23 mouse cellular contexts compared by ENCODE assay signal in genomic region chr5:149414369-149415167, GRCm38 (mm10). TPM values are rescaled to one million over a fixed set of nuclear protein-coding genes. Genes with fewer than 3 reads are reported as not detected.
DNase-seq lines count a peak whose midpoint lies in the region; ATAC-seq and TF ChIP-seq lines count a peak whose summit lies in the region.
"Had no signal": no experiment of that assay in that cellular context is flagged by ENCODE, and none has a peak within 500 bp of the region (broad histone marks: within the 10 kb centered on the region; RNA-seq: fewer than 3 reads in every experiment).

No protein-coding gene starts in this region.

- no peaks in the 10 kb centered on the region for H3K9me3 ChIP-seq in hindbrain, postnatal 0 days (ENCODE audit: low read length)
- no peaks in the 10 kb centered on the region for H3K9me3 ChIP-seq in hindbrain, embryonic 13.5 days
- H3K9me3 ChIP-seq: forebrain, embryonic 12.5 days; hindbrain, embryonic 12.5 days; neural tube, embryonic 13.5 days had no signal

- H3K36me3 ChIP-seq in hindbrain, postnatal 0 days (ENCODE audit: insufficient read depth, low read length) = no peaks in the 10 kb centered on the region
- no peaks in the 10 kb centered on the region for H3K36me3 ChIP-seq in hindbrain, embryonic 13.5 days
- H3K36me3 ChIP-seq: forebrain, embryonic 12.5 days; hindbrain, embryonic 12.5 days; neural tube, embryonic 13.5 days had no signal

- H3K27me3 ChIP-seq in hindbrain, postnatal 0 days (ENCODE audit: insufficient read depth, low read length) = no peaks in the 10 kb centered on the region
- H3K27me3 ChIP-seq in hindbrain, embryonic 13.5 days = peaks cover 17% of the 10 kb centered on the region

- H3K9ac ChIP-seq in hindbrain, postnatal 0 days (replicated peaks; ENCODE audit: low read length) = no peak overlapping the region
- H3K9ac ChIP-seq in hindbrain, embryonic 13.5 days = no peak overlapping the region
- H3K9ac ChIP-seq: forebrain, embryonic 12.5 days; hindbrain, embryonic 12.5 days; neural tube, embryonic 13.5 days had no signal

- peaks cover 15% of the 10 kb centered on the region for H3K4me1 ChIP-seq in hindbrain, postnatal 0 days (ENCODE audit: insufficient read depth, low read length)
- H3K4me1 ChIP-seq in hindbrain, embryonic 13.5 days (replicated peaks) = peaks cover 17% of the 10 kb centered on the region

- H3K27ac ChIP-seq in hindbrain, postnatal 0 days = no peak overlapping the region
- no peak overlapping the region for H3K27ac ChIP-seq in hindbrain, embryonic 13.5 days
- H3K27ac ChIP-seq: forebrain, embryonic 12.5 days; hindbrain, embryonic 12.5 days; neural tube, embryonic 13.5 days had no signal

- H3K4me3 ChIP-seq in hindbrain, postnatal 0 days (ENCODE audit: low read length) = no peak overlapping the region
- no peak overlapping the region for H3K4me3 ChIP-seq in hindbrain, embryonic 13.5 days
- H3K4me3 ChIP-seq: forebrain, embryonic 12.5 days; hindbrain, embryonic 12.5 days; myocyte; neural tube, embryonic 13.5 days had no signal

- TF ChIP-seq CTCF in hindbrain, postnatal 0 days (IDR thresholded peaks at IDR 0.05; ENCODE audit: low read depth) = no peak

- no peak for ATAC-seq in hindbrain, postnatal 0 days
- ATAC-seq in hindbrain, embryonic 13.5 days (ENCODE audit: low FRiP score) = no peak
- ATAC-seq: midbrain, embryonic 16.5 days had no signal

- peak overlapping the region; percentile 56 for H3K4me2 ChIP-seq in hindbrain, postnatal 0 days (ENCODE audit: low read depth, low read length)
- H3K4me2 ChIP-seq in hindbrain, embryonic 13.5 days = no peak overlapping the region
- H3K4me2 ChIP-seq: forebrain, embryonic 12.5 days; heart, embryonic 11.5 days; hindbrain, embryonic 12.5 days; neural tube, embryonic 13.5 days had no signal

- DNase-seq in hindbrain, postnatal 0 days (ENCODE audit: low spot score) = no peak
- peak; percentile 28 for DNase-seq in 416B (ENCODE audit: low read depth)
- peak; percentile 23 for DNase-seq in NIH3T3 (ENCODE audit: low read depth)
- peak; percentile 35 for DNase-seq in skeletal muscle tissue, adult 2 months (ENCODE audit: low read depth, low spot score)
- DNase-seq in adrenal gland, postnatal 36 days = no peak
- no peak for DNase-seq in frontal cortex, adult 2 months (ENCODE audit: extremely low spot score in 1 of 2, low spot score in 1 of 2)
- no peak for DNase-seq in heart, postnatal 4 days
- DNase-seq: cerebellum, adult 11-12 months; kidney, adult 9 months; kidney, postnatal 14 days had no signal

- 84% methylated on average over 9 of the region's 9 CpGs for WGBS in hindbrain, postnatal 0 days
- 86% methylated on average over 9 of the region's 9 CpGs for WGBS in hindbrain, embryonic 13.5 days

RNA-seq across cellular contexts. Expression of gene Medag, which starts 3.0 kb away (rescaled TPM):
- total RNA-seq in hindbrain, postnatal 0 days (2014; rRNA removed) = 9.3 and 11.3 TPM in 2 replicates
- polyA plus RNA-seq in hindbrain, postnatal 0 days (2015; fragmentation: Nextera tagmentation; extraction: Ambion mirVana) = 8.3 and 9.1 TPM in 2 replicates
- polyA plus RNA-seq in hindbrain, embryonic 13.5 days (2015; fragmentation: Nextera tagmentation; extraction: Ambion mirVana) = 2.1 and 2.5 TPM in 2 replicates
- total RNA-seq in adrenal gland, postnatal 36 days (2021) = 1 to 10 TPM; 3.8 to 9.1 TPM
- 10.9 and 11.9 TPM in 2 replicates for polyA plus RNA-seq in frontal cortex, adult 2 months (2012; rRNA removed)
- 10 to 100 TPM; 14.8 to 14.9 TPM for total RNA-seq in heart, postnatal 4 days (2021)

RNA-seq across cellular contexts. Expression of gene Tex26, which starts 24.9 kb away (rescaled TPM):
- total RNA-seq in hindbrain, postnatal 0 days (2014; rRNA removed) = 0.31 and 0.50 TPM in 2 replicates
- polyA plus RNA-seq in hindbrain, postnatal 0 days (2015; fragmentation: Nextera tagmentation; extraction: Ambion mirVana) = 1.0 and 1.6 TPM in 2 replicates
- 0.93 and 1.5 TPM in 2 replicates for polyA plus RNA-seq in hindbrain, embryonic 13.5 days (2015; fragmentation: Nextera tagmentation; extraction: Ambion mirVana)
- total RNA-seq in adrenal gland, postnatal 36 days (2021) = not detected
- polyA plus RNA-seq in frontal cortex, adult 2 months (2012; rRNA removed) = 0.67 and 0.78 TPM in 2 replicates
- total RNA-seq in heart, postnatal 4 days (2021) = under 1 TPM in 1 of 2 experiments, not detected in 1; 0.60 TPM
- total RNA-seq: gastrocnemius, adult 18-20 months; layer of hippocampus, adult 18-20 months; layer of hippocampus, postnatal 25 days; liver, adult 2 months had no signal
- polyA plus RNA-seq: gonadal fat pad, adult 2 months; liver, adult 2 months; liver, embryonic 16.5 days had no signal

Comparison
In these comparisons a context has a peak if more than half of its experiments do, and no peak if none do; other contexts are left out.
1. DNase-seq: peak in 416B (single experiment), NIH3T3 (single experiment) and skeletal muscle tissue, adult 2 months (single experiment); none in hindbrain, postnatal 0 days (single experiment), adrenal gland, postnatal 36 days (0 of 2), frontal cortex, adult 2 months (0 of 2) and heart, postnatal 4 days (single experiment).